Mouse (Mus musculus) left cerebral cortex, postnatal 10 days (tissue): ENCODE measurements around the gene Thbs1. TPM values are rescaled to one million over a fixed set of nuclear protein-coding genes. Genes with fewer than 3 reads are reported as not detected.

ENCODE experiments used
- DNase-seq, 2 experiments: peaks; one replicate each; pipeline ENCODE4 v3.0.0; 2021 to 2022; ENCODE audit warnings: low spot score in 2 of 2, mixed read lengths in 1 of 2; ENCODE audit errors: extremely low spot score in 1 of 2
- intact Hi-C: fragments of 180-260 bp; cut with DNase I; formaldehyde crosslinking; loops from one replicate; pipeline ENCODE4 v1.15.1; 2025
- total RNA-seq, 2 experiments: library from RNA; stranded (reverse); gene quantifications; 2 replicates each; pipeline ENCODE4 v1.2.3; 2021

The Thbs1 gene
- total RNA-seq, 2 experiments from 2014 or later: 6.7 to 6.8 TPM

DNA sequence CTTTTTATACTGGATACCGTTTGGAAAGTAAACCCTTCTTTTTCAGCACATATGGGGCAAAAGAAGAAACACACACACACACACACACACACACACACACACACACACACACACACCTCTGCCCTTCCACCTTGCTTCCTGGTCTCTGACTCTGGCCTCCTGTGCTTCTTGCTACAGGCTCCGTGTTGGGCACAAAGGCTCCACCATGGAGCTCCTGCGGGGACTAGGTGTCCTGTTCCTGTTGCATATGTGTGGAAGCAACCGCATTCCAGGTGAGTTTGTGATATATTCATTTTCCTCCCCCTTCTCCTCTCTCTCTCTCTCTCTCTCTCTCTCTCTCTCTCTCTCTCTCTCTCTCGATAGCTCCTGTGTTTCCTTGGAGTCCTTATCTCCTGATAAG lies 762 bp downstream of the Thbs1 start:
- intact Hi-C loops: loop anchor here (5.0 to 10.0 kb wide), 2 partner anchors 125 to 328 kb away; no protein-coding TSS in a partner anchor
- no peak for DNase-seq

DNA sequence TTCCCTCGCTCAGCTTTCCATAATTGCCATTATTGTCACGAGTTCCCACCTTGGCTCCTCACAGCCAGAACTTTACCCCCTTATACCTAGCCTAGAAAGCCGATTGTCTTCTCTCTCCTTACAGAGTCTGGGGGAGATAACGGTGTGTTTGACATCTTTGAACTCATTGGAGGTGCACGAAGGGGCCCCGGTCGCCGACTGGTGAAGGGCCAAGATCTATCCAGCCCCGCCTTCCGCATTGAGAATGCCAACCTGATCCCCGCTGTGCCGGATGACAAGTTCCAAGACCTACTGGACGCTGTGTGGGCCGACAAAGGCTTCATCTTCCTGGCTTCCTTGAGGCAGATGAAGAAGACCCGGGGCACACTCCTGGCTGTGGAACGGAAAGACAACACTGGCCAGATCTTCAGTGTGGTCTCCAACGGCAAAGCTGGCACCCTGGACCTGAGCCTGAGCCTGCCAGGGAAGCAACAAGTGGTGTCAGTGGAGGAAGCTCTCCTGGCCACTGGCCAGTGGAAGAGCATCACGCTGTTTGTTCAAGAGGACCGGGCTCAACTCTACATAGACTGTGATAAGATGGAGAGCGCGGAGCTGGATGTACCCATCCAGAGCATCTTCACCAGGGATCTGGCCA lies 1.3 kb downstream of the Thbs1 start:
- DNase-seq: no peak
- intact Hi-C loops: loop anchor here (5.0 to 10.0 kb wide), 2 partner anchors 124 to 328 kb away; no protein-coding TSS in a partner anchor

GRCm38 (mm10) chr2:118113808-118114524 lies 2.3 kb downstream of the Thbs1 start:
- peak in 1 of 2 experiments; percentile 67 for DNase-seq
- intact Hi-C loops: loop anchor here (5.0 to 10.0 kb wide), 2 partner anchors 123 to 329 kb away; no protein-coding TSS in a partner anchor

DNA sequence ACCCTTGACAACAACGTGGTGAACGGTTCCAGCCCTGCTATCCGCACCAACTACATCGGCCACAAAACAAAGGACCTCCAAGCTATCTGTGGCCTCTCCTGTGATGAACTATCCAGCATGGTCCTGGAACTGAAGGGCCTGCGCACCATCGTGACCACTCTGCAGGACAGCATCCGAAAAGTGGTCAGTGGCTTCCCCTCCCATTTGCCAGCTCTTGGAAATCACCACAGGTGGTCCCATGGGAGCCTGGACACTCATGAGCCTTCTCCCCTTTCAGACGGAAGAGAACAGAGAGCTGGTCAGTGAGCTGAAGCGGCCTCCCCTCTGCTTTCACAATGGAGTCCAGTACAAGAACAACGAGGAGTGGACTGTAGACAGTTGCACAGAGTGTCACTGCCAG lies 3.0 kb downstream of the Thbs1 start:
- intact Hi-C loops: loop anchor here (5.0 to 10.0 kb wide), 2 partner anchors 123 to 330 kb away; no protein-coding TSS in a partner anchor
- DNase-seq: no peak

DNA sequence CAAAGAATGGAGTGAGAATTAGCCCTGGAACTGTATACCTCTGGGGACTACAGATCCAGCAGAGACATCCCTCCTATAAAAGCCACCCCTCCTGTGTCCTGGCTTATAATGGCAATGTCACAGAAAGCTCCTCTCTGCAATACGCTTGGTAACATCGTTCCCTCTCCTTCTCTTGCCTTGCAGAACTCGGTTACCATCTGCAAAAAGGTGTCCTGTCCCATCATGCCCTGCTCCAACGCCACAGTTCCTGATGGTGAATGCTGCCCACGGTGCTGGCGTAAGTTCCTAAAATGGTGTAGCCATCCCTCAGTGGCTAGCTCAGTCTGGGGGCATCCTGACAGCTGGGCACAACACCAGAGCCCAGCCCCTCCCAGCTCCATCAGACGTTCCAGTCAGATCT lies 4.0 kb downstream of the Thbs1 start:
- DNase-seq: no peak
- intact Hi-C loops: loop anchor here (10.0 kb wide), 1 partner anchor 331 kb away; no protein-coding TSS in a partner anchor

DNA sequence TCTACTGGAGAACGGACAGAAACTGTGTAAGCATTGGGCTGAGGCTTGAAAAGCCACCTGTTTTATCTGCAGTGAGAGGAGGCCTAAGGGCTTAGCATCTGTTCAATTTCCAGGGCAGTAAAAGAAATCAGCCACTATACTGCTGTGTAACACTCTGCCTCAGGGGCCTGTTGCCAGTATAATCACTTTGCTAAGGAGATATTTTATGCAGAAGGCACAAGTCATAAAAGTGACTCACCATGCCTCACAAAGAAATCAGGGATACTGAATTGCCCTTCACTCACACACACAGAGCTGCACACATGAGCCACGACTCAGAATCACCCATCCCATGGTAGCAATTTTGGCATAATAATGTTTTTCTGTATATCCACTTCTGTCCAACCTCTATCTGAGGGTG lies 4.5 kb downstream of the Thbs1 start:
- DNase-seq: no peak
- intact Hi-C loops: loop anchor here (10.0 kb wide), 1 partner anchor 331 kb away; no protein-coding TSS in a partner anchor

DNA sequence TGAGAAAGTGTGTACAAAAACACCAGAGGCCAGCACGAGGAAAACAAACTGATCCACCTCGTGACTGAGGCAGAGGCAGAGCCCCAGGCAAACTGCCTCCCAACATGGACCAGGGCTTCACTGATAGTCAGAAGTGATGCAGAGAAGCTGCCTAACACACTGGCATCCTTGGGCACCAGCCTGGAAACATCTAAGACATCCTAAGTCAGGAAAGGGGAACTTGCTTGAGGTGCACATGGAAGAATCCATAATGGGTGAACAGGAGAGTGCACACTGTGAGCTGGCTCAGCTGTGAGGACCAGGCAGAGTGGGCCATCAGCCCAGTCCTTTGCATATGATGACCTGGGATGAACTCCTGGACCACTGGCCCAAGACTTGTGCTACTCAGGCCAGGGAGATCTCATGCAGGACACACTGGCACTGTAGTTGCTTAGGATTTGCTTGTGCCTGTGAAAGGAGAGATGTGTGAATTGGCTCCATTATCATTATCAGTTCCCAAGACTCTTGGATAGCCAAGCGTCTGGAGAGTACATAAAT lies 5.1 kb downstream of the Thbs1 start:
- intact Hi-C loops: loop anchor here (10.0 kb wide), 1 partner anchor 332 kb away; no protein-coding TSS in a partner anchor
- no peak for DNase-seq

GRCm38 (mm10) chr2:118117401-118117800 lies 5.7 kb downstream of the Thbs1 start:
- intact Hi-C loops: loop anchor here (10.0 kb wide), 1 partner anchor 333 kb away; no protein-coding TSS in a partner anchor
- no peak for DNase-seq

DNA sequence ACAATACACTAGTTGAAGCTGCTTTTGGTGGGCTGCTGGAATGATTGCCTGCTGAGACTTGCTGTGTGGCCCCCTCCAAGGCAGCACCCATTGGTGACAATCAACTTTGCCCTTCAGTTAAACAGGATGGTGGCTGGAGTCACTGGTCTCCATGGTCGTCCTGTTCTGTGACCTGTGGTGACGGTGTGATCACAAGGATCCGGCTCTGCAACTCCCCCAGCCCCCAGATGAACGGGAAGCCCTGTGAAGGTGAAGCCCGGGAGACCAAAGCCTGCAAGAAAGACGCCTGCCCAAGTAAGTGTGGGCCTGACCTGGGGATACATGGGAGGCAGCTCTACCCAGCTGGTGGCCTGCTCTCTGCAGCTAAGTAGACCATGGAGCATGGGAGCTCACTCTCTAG lies 6.4 kb downstream of the Thbs1 start:
- DNase-seq: no peak
- intact Hi-C loops: loop anchor here (10.0 kb wide), 1 partner anchor 333 kb away; no protein-coding TSS in a partner anchor

DNA sequence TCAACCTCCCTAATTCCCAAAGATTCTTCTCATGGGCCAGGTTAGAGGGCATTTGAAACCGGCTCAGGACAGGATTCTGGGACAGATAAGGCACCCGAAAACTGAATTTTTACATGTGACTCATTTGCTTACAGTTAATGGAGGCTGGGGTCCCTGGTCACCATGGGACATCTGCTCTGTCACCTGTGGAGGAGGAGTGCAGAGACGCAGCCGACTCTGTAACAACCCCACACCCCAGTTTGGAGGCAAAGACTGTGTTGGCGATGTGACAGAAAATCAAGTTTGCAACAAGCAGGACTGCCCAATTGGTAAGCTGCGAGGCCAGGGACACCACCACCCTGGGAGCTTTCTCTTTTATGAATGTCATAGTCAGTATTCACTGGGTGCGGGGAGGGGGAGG lies 6.8 kb downstream of the Thbs1 start:
- intact Hi-C loops: loop anchor here (10.0 kb wide), 1 partner anchor 334 kb away; no protein-coding TSS in a partner anchor
- no peak for DNase-seq

- no peak for DNase-seq
- intact Hi-C loops: loop anchor here (10.0 kb wide), 1 partner anchor 335 kb away; no protein-coding TSS in a partner anchor
These were observed 8.0 kb downstream of the Thbs1 start for GRCm38 (mm10) chr2:118119684-118120083.

DNA sequence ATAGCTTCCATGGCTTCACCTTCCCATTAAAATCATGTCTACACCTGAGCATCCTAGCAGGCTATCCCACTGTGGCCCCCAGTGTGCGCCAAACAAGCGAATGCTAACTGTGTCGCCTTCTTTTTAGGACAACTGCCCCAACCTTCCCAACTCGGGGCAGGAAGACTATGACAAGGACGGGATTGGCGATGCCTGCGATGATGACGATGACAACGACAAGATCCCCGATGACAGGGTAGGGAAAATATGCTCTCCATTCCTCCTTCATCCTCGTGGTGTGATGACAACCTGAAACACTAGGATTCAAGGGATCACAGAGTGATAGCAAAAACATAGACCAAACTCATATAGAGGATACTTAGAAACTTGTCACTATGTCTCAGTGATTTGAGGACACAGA lies 8.4 kb downstream of the Thbs1 start:
- no peak for DNase-seq
- intact Hi-C loops: no loop called here

- DNase-seq: no peak
- intact Hi-C loops: no loop called here
These were observed 9.1 kb downstream of the Thbs1 start for GRCm38 (mm10) chr2:118120751-118121150.

DNA sequence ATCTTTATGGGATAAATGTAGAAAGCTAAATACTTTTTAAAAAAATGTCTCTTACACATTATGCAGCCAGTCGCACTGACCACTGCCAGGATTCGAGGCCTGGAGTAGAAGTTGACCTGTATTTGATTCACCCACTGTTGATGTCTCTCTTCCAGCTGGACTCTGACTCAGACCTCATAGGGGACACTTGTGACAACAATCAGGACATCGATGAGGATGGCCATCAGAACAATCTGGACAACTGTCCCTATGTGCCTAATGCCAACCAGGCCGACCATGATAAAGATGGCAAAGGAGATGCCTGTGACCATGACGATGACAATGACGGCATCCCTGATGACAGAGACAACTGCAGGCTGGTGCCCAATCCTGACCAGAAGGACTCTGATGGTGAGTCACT lies 10.6 kb downstream of the Thbs1 start:
- no peak for DNase-seq
- intact Hi-C loops: no loop called here

DNA sequence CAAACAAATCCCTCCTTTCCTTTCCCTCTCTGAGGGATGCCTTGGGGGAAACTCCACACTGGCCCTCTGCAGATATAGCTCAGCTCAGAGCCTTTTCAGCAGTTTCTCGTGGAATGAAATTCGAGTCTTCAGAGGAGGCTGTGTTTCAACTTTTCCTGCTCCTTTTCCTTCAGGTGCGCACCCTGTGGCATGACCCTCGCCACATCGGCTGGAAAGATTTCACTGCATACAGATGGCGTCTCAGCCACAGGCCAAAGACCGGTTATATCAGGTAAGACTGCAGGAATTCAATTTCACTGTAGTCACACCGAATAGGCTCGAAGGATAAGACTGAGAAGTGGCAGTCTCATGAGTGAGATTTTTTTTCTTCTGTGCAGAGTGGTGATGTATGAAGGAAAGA lies 12.1 kb downstream of the Thbs1 start:
- intact Hi-C loops: no loop called here
- DNase-seq: no peak

DNA sequence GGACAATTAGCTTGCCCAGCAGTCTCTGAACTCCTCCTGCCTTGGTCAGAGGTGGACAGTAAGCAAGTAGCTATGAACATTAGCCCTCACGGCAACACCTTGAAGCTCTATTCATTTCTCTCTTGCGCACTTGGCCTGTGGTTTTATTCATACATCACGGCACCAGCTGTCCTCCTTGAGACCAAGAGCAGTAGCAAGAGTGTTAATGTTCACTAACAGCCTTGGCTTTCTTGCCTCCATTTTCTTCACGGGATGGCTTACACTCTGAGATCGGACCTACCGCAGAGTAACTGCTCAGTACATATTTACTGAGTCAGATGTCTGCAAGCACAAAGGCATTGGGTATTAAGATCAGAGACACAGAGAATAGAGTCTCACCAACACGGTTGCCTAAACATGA lies 12.8 kb downstream of the Thbs1 start:
- intact Hi-C loops: no loop called here
- no peak for DNase-seq

DNA sequence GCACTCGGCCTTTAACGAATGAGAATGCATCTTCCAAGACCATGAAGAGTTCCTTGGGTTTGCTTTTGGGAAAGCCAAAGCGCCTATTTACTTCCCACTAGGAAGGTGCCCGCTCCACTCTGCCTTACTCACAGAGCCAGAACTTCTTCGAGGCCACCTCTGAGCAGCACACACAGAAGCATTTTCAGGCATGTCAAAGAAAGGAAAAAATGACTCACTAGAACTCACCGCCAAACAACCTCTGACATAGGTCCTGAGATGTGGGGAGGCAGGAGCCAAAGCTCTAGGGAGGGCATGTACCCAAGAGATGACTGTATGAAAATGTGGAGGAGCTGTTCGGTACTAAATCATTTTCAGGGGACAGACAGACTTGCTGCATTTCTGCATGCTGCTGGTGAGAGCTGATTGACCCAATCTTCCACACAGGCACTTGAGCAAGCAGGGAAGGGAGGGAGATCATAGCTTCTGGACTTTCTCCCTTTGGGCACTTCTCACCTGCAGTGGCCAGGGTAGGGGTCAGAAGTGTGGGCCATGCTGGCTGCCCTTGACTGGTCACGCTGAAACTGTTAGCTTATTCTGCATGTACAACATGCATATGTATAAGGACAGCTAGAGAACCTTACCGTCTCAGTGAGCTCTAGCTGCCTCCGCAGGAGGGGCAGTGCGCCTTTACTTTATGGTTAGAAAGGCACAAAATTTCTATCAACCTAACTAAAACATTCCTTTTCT lies 13.7 kb downstream of the Thbs1 start:
- intact Hi-C loops: no loop called here
- no peak for DNase-seq

GRCm38 (mm10) chr2:118125943-118126470 lies 14.3 kb downstream of the Thbs1 start:
- DNase-seq: no peak
- intact Hi-C loops: no loop called here
